Mouse (Mus musculus) erythroblast, embryonic 14.5 days (primary cell): ENCODE data around the gene B3gat2.

ENCODE experiments used
- GATA1 ChIP-seq: IDR thresholded peaks from 2 replicates; pipeline ENCODE4 v1.6.1; 2012; ENCODE audit warnings: low read length, inconsistent platforms, mixed read lengths
- TAL1 ChIP-seq: IDR thresholded peaks from 3 replicates; pipeline ENCODE4 v1.6.1; 2012; ENCODE audit warnings: low read length, inconsistent platforms, mixed read lengths

- TF ChIP-seq GATA1, result no peak
- no peak for TF ChIP-seq TAL1
These were observed 7.2 kb upstream of the B3gat2 start for GRCm38 (mm10) chr1:23754340-23754739.
